In the genomic region with DNA sequence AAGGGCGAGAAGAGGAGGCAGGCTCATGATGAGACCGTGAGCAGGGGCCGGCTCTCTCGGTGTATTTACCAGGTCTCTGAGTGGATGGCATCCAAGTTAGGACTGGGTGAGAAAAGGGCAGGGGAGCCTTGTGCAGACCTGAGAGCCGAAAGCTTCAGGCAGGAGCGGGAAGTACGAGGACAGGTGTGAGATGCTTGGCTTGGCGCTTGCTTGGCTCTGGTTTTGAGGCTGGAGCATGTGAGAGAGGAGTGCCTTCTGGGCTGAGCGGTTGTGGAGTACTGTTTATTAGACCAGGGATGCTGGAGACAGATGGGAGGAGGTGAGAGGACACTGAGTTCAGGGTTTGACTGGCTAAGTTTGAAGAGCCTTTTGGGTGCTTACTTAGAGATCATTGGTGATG, we compare ENCODE assay signal across 14 mouse cellular contexts. TPM values are rescaled to one million over a fixed set of nuclear protein-coding genes. Genes with fewer than 3 reads are reported as not detected.
A peak's percentile ranks its signal among the peaks of the same experiment; 100 is the strongest.
DNase-seq lines count a peak whose midpoint lies in the region; ATAC-seq lines count a peak whose summit lies in the region.
"Had no signal": no experiment of that assay in that cellular context is flagged by ENCODE, and none has a peak within 500 bp of the region (broad histone marks: within the 10 kb centered on the region; RNA-seq: fewer than 3 reads in every experiment).

No protein-coding gene starts in this region.

- 0 out of 2 replicates have a peak, but pooled peaks cover 4% of the 10 kb centered on the region for H3K36me3 ChIP-seq in kidney, embryonic 15.5 days
- H3K36me3 ChIP-seq in midbrain, embryonic 11.5 days (ENCODE audit: control insufficient read depth, insufficient read depth, low read length): no peaks in the 10 kb centered on the region
- no peaks in the 10 kb centered on the region for H3K36me3 ChIP-seq in midbrain, embryonic 15.5 days (replicated peaks)

- 0 out of 2 replicates have a peak overlapping the region, but pooled peaks have one; percentile 3 for H3K4me2 ChIP-seq in kidney, embryonic 15.5 days
- no peak overlapping the region for H3K4me2 ChIP-seq in midbrain, embryonic 11.5 days
- no peak overlapping the region for H3K4me2 ChIP-seq in midbrain, embryonic 15.5 days

- DNase-seq in kidney, postnatal 4 days: no peak
- DNase-seq in midbrain, embryonic 11.5 days (ENCODE audit: low spot score, missing footprints): no peak
- peak; percentile 15 for DNase-seq in cerebellum, adult 8-10 months
- DNase-seq in c-Kit-positive CD71-positive TER-119-positive erythroid progenitor cells, embryonic 14.5 days (ENCODE audit: low spot score): no peak
- DNase-seq: layer of hippocampus, adult 9-11 months; left cerebral cortex, postnatal 4 days; lung, adult 2 months had no signal

- WGBS in kidney, embryonic 15.5 days: 55% methylated on average over 9 of the region's 9 CpGs
- WGBS in midbrain, embryonic 11.5 days: 84% methylated on average over 9 of the region's 9 CpGs
- 74% methylated on average over 9 of the region's 9 CpGs for WGBS in midbrain, embryonic 15.5 days

- no peak overlapping the region for H3K4me3 ChIP-seq in kidney, embryonic 15.5 days (replicated peaks)
- H3K4me3 ChIP-seq in midbrain, embryonic 11.5 days (ENCODE audit: low read depth, low read length): no peak overlapping the region
- no peak overlapping the region for H3K4me3 ChIP-seq in midbrain, embryonic 15.5 days

- no peak overlapping the region for H3K9ac ChIP-seq in kidney, embryonic 15.5 days
- H3K9ac ChIP-seq in midbrain, embryonic 11.5 days (ENCODE audit: low read length): peak overlapping the region; percentile 18; the same call in 1 of the 2 replicates
- H3K9ac ChIP-seq in midbrain, embryonic 15.5 days: no peak overlapping the region

- H3K27ac ChIP-seq in kidney, embryonic 15.5 days: peak overlapping the region; percentile 66
- no peak overlapping the region for H3K27ac ChIP-seq in midbrain, embryonic 11.5 days (ENCODE audit: low read depth, low read length)
- H3K27ac ChIP-seq in midbrain, embryonic 15.5 days: no peak overlapping the region

- ATAC-seq in kidney, embryonic 15.5 days (replicated peaks; ENCODE audit: low FRiP score): 0 out of 2 replicates have a peak, but pooled peaks have one; percentile 12
- no peak for ATAC-seq in midbrain, embryonic 11.5 days (ENCODE audit: low FRiP score)
- no peak for ATAC-seq in midbrain, embryonic 15.5 days (replicated peaks)
- 0 out of 2 replicates have a peak, but pooled peaks have one; percentile 5 for ATAC-seq in granulocyte monocyte progenitor cell, adult 5-6 weeks (replicated peaks; ENCODE audit: poor library complexity, severe bottlenecking)
- ATAC-seq: intestine, postnatal 0 days had no signal

- H3K9me3 ChIP-seq in kidney, embryonic 15.5 days (replicated peaks): no peaks in the 10 kb centered on the region
- no peaks in the 10 kb centered on the region for H3K9me3 ChIP-seq in midbrain, embryonic 11.5 days (ENCODE audit: control insufficient read depth, low read length)
- no peaks in the 10 kb centered on the region for H3K9me3 ChIP-seq in midbrain, embryonic 15.5 days

- H3K27me3 ChIP-seq in kidney, embryonic 15.5 days: no peaks in the 10 kb centered on the region
- H3K27me3 ChIP-seq in midbrain, embryonic 11.5 days (ENCODE audit: control insufficient read depth, insufficient read depth, low read length): no peaks in the 10 kb centered on the region
- no peaks in the 10 kb centered on the region for H3K27me3 ChIP-seq in midbrain, embryonic 15.5 days (replicated peaks)

- peaks cover 33% of the 10 kb centered on the region for H3K4me1 ChIP-seq in kidney, embryonic 15.5 days
- H3K4me1 ChIP-seq in midbrain, embryonic 11.5 days (ENCODE audit: control insufficient read depth, insufficient read depth, low read length): peaks cover 10% of the 10 kb centered on the region
- peaks cover 15% of the 10 kb centered on the region for H3K4me1 ChIP-seq in midbrain, embryonic 15.5 days

RNA-seq across cellular contexts. Expression of gene 4930595D18Rik, which starts 9.0 kb away (rescaled TPM):
- polyA plus RNA-seq in kidney, embryonic 15.5 days (2015; fragmentation: Nextera tagmentation; extraction: Ambion mirVana): not detected in 2 replicates
- polyA plus RNA-seq in midbrain, embryonic 11.5 days (2014; fragmentation: Nextera tagmentation; extraction: Ambion mirVana): not detected in 2 replicates
- 0.21 TPM in 1 of 2 replicates, not detected in the other for polyA plus RNA-seq in midbrain, embryonic 15.5 days (2015; fragmentation: Nextera tagmentation; extraction: Ambion mirVana)
- total RNA-seq in granulocyte monocyte progenitor cell, adult 5-6 weeks (2014; fragmentation: Nextera tagmentation): not detected in 2 replicates
- not detected in 2 replicates for total RNA-seq in granulocyte monocyte progenitor cell, adult 5-6 weeks (2017)
- total RNA-seq: left cerebral cortex, postnatal 4 days; neutrophil, adult 5-6 weeks had no signal
- polyA plus RNA-seq: embryonic facial prominence, embryonic 11.5 days; heart, postnatal 0 days; intestine, postnatal 0 days; lung, adult 2 months had no signal

RNA-seq across cellular contexts. Expression of gene Traf3, which starts 27.2 kb away (rescaled TPM):
- 10.1 and 11.6 TPM in 2 replicates for polyA plus RNA-seq in kidney, embryonic 15.5 days (2015; fragmentation: Nextera tagmentation; extraction: Ambion mirVana)
- polyA plus RNA-seq in midbrain, embryonic 11.5 days (2014; fragmentation: Nextera tagmentation; extraction: Ambion mirVana): 11.6 and 14.0 TPM in 2 replicates
- polyA plus RNA-seq in midbrain, embryonic 15.5 days (2015; fragmentation: Nextera tagmentation; extraction: Ambion mirVana): 20.7 and 20.8 TPM in 2 replicates
- 15.0 and 16.2 TPM in 2 replicates for total RNA-seq in granulocyte monocyte progenitor cell, adult 5-6 weeks (2014; fragmentation: Nextera tagmentation)
- total RNA-seq in granulocyte monocyte progenitor cell, adult 5-6 weeks (2017): 15.7 and 21.8 TPM in 2 replicates

Comparison
In these comparisons a context has a peak if more than half of its experiments do, and no peak if none do; other contexts are left out.
1. ATAC-seq: peak in kidney, embryonic 15.5 days (single experiment) and granulocyte monocyte progenitor cell, adult 5-6 weeks (single experiment); none in midbrain, embryonic 11.5 days (single experiment) and midbrain, embryonic 15.5 days (single experiment).